Mouse (Mus musculus) limb, embryonic 10.5 days (tissue): ENCODE data around the gene Ldah. TPM values are rescaled to one million over a fixed set of nuclear protein-coding genes. Genes with fewer than 3 reads are reported as not detected.
A peak's percentile ranks its signal among the peaks of the same experiment; 100 is the strongest.

Source experiments
- DNase-seq: peaks from one replicate; pipeline ENCODE4 v3.0.0-alpha.2; 2017; ENCODE audit warnings: low spot score
- H3K27ac ChIP-seq: fragments of 300-500 bp; sonication (generic); 2 replicates; pipeline ENCODE4 v1.5.1; 2016; ENCODE audit warnings: mild to moderate bottlenecking
- H3K27me3 ChIP-seq: fragments of 300-500 bp; sonication (generic); 2 replicates; pipeline ENCODE4 v1.6.1; 2016; ENCODE audit warnings: low read depth, mild to moderate bottlenecking; ENCODE audit not compliant: poor library complexity, severe bottlenecking
- H3K36me3 ChIP-seq: fragments of 300-500 bp; sonication (generic); 2 replicates; pipeline ENCODE4 v1.6.1; 2016; ENCODE audit warnings: mild to moderate bottlenecking, moderate library complexity
- H3K4me1 ChIP-seq: fragments of 300-500 bp; sonication (generic); 2 replicates; pipeline ENCODE4 v1.6.1; 2016
- H3K4me3 ChIP-seq: fragments of 300-500 bp; sonication (generic); 2 replicates; pipeline ENCODE4 v1.5.1; 2016; ENCODE audit warnings: mild to moderate bottlenecking, moderate library complexity
- H3K9me3 ChIP-seq: fragments of 300-500 bp; sonication (generic); replicated peaks from 2 replicates; pipeline ENCODE4 v1.6.1; 2016; ENCODE audit warnings: mild to moderate bottlenecking
- WGBS: fragments of 180-500 bp; shearing (Covaris S2); methylation state at CpG from one replicate; pipeline ENCODE4 v1.1.7; 2016; 5-methylcytosine and 5-hydroxymethylcytosine counted together
- polyA plus RNA-seq: library from polyadenylated mRNA; unstranded; fragments of >200 nt; fragmentation: Nextera tagmentation; extraction: Ambion mirVana; gene quantifications from 2 replicates; pipeline ENCODE4 v1.2.1, GENCODE M21; 2016

Ldah gene
- polyA plus RNA-seq, 1 experiment from 2014 or later: 64.3 TPM

DNA sequence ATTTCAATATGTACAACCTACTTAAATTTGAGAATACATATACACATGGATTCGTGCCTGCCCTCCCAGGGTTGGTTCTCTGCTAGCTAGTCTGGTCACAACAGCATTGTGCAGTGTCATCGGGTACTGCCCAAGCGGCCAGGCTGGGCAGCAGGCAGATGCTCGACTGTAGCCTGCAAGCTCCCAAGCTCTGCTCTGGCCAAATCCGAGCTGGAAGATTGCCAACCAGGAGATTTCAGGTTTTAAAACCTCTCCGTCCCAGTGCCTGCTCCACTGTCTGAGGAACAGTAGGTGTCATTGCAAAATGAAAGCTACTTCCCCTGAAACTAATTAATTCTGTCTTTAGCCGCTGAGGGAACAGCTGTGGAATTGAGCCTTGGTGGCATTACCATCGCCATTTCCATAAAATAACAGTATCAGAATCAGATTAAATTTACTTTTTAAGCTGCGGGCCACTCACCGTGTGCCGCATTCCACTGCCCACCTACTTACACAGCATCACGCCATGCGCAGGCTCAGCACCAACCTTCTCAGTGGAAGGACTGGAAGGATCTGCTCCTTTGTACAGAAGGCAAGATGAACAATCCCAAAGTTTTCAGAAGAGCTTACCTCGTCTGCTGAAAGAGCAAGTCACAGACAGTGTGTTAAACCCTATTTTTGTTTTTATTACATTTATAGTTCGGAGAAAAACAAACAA is 83.4 kb downstream of the Ldah start:
- DNase-seq: peak; percentile 30

DNA sequence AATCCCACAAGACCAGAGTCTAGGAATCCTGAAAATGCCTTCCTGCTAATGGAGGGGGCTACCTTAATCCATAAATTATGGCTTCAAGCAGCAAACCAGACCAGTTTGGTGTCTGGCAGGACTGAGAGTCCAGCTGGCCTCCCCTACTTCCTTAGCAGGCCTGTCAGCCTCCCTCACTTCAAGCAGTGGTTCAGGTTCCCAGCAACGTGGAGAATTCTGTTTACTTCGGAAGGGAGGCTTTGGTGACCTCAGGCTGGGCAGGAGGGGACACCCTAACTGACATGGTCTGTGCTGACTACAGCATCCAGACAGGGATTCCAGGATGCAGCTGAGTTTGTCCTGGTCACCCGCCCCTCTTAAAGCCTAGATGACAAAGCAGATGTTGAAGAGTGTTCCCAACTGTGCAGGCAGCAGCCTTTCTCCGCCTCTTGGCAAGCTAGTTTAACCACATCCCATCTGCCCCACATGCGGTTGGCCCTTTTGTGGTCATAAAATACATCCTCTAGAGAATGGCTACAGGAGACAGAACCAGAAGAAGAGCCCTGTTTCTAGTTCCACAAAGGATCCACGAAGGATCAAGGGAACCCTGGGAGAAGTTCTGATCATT is 87.5 kb downstream of the Ldah start:
- Histone ChIP-seq H3K36me3 (no peaks in the 10 kb centered on the region), H3K4me1 (peaks cover 28% of the 10 kb centered on the region), H3K4me3 (no peak overlapping the region), H3K9me3 (no peaks in the 10 kb centered on the region), H3K27ac (no peak overlapping the region), H3K27me3 (peaks cover 76% of the 10 kb centered on the region)
- DNase-seq: peak; percentile 31
- WGBS: 59% methylated on average over 6 of the region's 6 CpGs

More for the DNA sequence above, 83.4 kb downstream of the Ldah start:
- Histone ChIP-seq H3K9me3 (no peaks in the 10 kb centered on the region; the same call in 1 of the 2 replicates), H3K27me3 (peaks cover 35% of the 10 kb centered on the region), H3K27ac (no peak overlapping the region), H3K36me3 (peaks cover 6% of the 10 kb centered on the region; the same call in 1 of the 2 replicates), H3K4me1 (peaks cover 7% of the 10 kb centered on the region; the same call in 1 of the 2 replicates), H3K4me3 (no peak overlapping the region)
- WGBS: 78% methylated on average over 15 of the region's 15 CpGs

DNA sequence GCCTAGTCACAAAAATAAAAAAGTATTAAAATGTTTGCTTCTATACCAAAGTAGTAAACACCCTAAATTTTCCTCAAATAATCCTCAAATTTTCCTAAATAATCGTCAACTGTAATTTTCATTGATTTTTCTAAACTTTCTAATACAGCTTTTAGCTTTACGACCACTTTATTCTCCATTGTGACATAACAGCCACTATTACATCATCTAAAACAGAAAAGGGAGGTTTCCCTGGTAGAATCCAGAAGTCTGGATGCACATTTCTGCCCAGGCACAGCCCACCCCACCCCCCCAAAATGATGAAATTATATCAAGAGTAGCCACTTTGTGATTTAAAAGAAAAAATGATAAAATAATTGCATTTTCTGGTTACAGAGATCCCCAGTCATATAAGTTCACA is 88.2 kb downstream of the Ldah start:
- DNase-seq: no peak
- no peak overlapping the region for H3K27ac ChIP-seq
- peaks cover 83% of the 10 kb centered on the region for H3K27me3 ChIP-seq
- H3K36me3 ChIP-seq: no peaks in the 10 kb centered on the region
- 90% methylated on average over 2 of the region's 2 CpGs for WGBS
- H3K4me1 ChIP-seq: peaks cover 34% of the 10 kb centered on the region
- no peaks in the 10 kb centered on the region for H3K9me3 ChIP-seq
- H3K4me3 ChIP-seq: no peak overlapping the region

DNA sequence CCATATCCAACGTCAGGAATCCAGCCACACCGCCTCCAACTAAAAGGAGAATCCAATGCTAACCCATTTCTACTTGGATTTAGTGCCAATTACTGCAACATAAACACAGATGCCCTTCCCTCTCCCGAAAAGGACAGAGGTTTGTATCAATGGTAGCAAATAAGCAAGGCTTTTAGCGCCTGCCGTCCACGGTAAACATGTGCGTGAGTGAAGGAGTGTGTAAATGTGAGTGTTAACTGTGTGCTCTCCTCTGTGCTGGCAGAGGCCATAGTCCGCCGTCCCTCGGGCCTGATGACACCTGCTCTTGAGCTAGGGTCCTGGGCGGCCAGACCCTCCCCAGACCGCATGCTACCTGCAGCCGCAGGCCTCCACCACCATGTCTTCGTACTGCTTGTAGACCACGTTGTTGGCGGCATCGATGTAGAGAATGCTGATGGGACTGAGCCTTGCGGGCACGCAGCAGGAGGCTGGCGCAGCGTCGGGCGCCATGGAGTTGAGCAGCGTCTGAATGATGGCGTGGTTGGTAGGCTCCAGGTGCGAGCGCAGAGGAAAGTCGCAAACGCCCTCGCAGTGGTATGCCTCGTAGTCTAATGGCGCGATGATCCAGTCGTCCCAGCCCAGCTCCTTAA is 89.8 kb downstream of the Ldah start:
- H3K4me3 ChIP-seq: peak overlapping the region; percentile 51
- H3K36me3 ChIP-seq: no peaks in the 10 kb centered on the region
- peaks cover 99% of the 10 kb centered on the region for H3K27me3 ChIP-seq
- peak; percentile 60 for DNase-seq
- H3K27ac ChIP-seq: peak overlapping the region; percentile 53
- 6% methylated on average over 34 of the region's 34 CpGs for WGBS
- H3K9me3 ChIP-seq: no peaks in the 10 kb centered on the region
- H3K4me1 ChIP-seq: peaks cover 47% of the 10 kb centered on the region

DNA sequence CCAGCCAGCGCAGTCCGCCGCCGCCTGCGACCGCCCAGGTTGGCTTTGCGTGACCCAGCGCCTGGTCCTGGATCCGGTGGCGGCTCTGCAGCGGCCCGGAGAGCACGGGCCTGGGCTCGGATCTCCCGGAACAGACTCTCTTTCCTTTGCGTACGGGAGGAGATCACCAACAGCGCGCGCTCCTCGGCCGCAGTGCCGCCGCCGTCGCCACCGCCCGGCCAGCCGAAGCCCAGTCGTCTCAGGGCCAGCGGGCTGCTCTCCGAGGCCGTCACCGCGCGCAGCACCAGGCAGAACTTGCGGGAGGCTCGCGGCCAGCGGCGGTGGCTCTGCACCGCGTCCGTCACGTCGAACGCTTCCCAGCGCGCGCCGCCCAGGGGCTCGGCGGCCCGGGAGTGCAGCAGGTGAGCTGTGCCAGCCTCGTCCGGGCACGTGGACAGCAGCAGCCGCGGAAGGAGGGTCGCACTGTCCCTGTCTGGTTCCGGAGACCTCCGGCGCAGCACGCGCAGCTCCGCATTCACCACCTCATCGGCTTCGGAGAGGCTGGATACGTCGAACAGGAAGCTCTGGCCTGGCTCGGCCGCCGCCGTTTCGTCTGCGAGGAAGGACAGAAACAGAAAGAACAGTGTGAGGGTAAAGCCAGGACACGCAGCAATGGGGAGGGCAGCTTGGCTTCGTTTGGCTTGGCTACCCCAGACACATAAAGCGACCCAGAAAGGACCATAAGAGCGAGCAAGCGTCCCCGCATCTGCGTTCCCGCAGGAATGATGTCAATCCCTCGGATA is 90.6 kb downstream of the Ldah start:
- Histone ChIP-seq H3K27ac (peak overlapping the region; percentile 53), H3K4me1 (peaks cover 47% of the 10 kb centered on the region), H3K27me3 (peaks cover 100% of the 10 kb centered on the region), H3K9me3 (no peaks in the 10 kb centered on the region), H3K36me3 (no peaks in the 10 kb centered on the region), H3K4me3 (peak overlapping the region; percentile 51)
- 1% methylated on average over 85 of the region's 85 CpGs for WGBS
- DNase-seq: peak; percentile 68

DNA sequence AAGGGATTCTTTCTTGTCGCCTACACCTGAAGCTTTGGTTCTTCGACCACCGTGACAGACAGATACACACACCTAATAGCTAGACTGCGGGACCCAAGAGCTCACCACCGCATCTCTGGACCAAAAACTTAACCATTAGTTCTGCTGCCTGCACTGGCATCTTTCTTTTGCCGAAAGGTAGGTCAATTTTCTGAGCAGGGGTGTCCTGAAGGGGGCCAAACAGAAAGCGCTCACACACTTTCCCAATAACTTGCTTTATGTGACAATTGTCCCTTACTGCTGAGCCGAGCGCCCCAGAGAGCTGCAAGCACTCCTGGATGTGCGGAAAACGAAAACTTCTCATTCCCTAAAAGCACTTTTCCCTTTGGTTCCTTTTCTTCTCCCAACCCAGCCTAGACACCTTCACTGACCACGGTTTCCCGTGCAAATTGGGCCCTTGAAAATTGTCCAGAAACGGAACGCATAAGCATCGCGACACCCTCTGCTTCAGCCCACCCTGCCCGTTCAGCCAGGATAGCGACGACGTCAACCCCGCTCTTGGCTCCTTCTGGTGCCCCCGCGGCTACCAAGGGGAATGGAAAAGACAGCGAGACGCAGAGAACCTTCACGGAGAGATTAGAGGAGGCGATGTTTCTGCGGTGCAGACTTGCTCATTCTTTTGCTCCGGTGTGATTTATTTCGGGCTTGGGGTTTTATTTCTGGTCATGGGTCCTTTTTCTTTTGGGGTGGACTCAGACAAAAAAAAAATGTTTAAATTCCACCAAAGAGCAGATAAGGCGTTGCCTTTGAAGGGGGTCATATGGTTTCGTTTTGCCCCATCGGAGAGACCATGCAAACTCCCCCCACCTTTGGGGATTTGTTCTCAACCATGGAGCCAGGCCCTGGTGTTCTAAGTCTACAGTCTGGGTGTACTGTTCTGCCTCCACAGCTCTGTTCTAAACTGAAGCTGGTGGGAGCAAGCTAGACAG is 91.5 kb downstream of the Ldah start:
- Histone ChIP-seq H3K27ac (no peak overlapping the region), H3K27me3 (peaks cover 100% of the 10 kb centered on the region), H3K36me3 (no peaks in the 10 kb centered on the region), H3K4me1 (peaks cover 47% of the 10 kb centered on the region), H3K9me3 (no peaks in the 10 kb centered on the region), H3K4me3 (peak overlapping the region; percentile 26; the same call in 1 of the 2 replicates)
- DNase-seq: peak; percentile 58
- 6% methylated on average over 34 of the region's 34 CpGs for WGBS

DNA sequence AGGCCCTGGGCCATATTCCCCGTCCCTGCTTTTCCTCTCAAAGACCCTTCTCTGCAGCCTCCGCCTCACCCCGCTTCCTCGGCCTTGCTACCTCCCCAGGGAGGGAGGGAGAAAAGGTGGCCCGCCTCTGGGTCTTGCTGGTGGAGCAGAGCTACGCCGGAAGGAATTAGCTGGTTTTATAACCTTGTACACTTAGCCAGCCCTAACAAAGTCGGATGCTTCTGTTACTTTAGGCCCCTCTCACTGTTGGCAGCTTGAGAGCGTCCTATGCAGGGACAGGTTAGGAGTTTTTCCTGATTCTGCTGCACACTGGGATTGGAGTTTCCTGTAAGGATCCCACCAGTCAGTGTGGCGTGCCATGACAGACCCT is 92.2 kb downstream of the Ldah start:
- peak; percentile 67 for DNase-seq
- no peaks in the 10 kb centered on the region for H3K9me3 ChIP-seq
- H3K4me1 ChIP-seq: peaks cover 47% of the 10 kb centered on the region
- H3K27ac ChIP-seq: no peak overlapping the region
- no peaks in the 10 kb centered on the region for H3K36me3 ChIP-seq
- peak overlapping the region; percentile 26; the same call in 1 of the 2 replicates for H3K4me3 ChIP-seq
- H3K27me3 ChIP-seq: peaks cover 100% of the 10 kb centered on the region
- WGBS: 11% methylated on average over 10 of the region's 10 CpGs

DNA sequence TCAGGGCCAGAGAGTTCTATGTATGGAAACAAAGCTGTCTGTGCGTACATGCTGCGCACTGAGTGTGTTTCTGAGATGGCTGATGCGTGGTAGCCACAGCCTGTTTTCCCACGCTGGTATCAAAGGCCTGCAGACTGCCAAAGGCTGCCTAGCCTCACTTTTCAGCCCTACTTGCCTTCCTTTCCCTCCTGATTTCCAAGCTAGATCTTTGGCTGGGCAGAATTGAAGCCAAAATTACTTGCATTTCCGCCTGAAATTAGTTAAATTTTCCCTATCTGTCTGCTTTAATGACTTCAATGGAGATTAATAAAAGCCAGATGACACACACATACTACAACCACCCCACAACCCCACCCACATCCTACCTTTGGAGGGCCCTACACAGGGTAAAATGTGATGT is 92.6 kb downstream of the Ldah start:
- no peak for DNase-seq
- H3K4me3 ChIP-seq: no peak overlapping the region
- H3K36me3 ChIP-seq: no peaks in the 10 kb centered on the region
- H3K4me1 ChIP-seq: peaks cover 44% of the 10 kb centered on the region
- H3K27me3 ChIP-seq: peaks cover 100% of the 10 kb centered on the region
- no peaks in the 10 kb centered on the region for H3K9me3 ChIP-seq
- H3K27ac ChIP-seq: no peak overlapping the region
- WGBS: 24% methylated on average over 5 of the region's 5 CpGs

DNA sequence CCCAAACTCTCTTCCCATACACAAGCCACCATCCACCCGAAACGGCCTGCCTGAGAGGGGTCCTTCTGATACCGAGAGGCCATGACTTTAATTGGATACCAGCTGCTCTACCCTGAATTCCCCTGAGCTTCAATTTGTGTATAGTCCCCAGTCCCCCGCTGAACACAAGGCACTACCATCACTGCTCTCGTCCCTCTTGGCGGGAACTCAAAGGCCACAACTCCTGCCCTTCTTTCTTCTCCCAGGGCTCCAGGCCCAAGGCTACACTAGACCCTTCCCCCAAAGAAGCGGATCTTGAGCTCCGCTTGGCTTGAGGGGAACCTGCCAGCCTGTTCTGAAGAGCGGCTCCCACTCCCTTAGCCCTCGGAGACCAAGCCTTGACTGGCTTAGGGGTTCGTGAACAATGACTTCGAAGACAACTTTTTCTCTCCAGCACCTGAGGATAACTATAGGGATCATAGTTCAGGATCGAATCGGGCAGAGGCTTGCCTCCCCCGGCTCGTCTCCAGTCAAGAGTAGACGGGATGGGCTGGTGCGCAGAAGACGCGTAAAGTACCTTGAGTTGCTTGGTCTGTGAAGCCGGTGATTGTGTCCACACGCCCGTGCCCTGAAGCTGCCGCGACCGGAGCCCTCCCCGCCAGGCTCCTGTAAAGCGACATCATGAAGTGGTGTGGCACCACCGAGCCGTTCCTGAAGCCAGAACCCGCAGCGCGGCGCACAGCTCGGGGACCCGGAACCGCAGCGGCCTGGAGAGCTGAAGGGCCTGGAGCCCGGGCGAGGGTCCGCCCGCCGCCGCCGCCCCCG is 93.3 kb downstream of the Ldah start:
- Histone ChIP-seq H3K4me1 (peaks cover 44% of the 10 kb centered on the region), H3K36me3 (no peaks in the 10 kb centered on the region), H3K4me3 (peak overlapping the region; percentile 54), H3K27ac (peak overlapping the region; percentile 66), H3K9me3 (no peaks in the 10 kb centered on the region), H3K27me3 (peaks cover 100% of the 10 kb centered on the region)
- WGBS: 3% methylated on average over 46 of the region's 46 CpGs
- peak; percentile 70 for DNase-seq

DNA sequence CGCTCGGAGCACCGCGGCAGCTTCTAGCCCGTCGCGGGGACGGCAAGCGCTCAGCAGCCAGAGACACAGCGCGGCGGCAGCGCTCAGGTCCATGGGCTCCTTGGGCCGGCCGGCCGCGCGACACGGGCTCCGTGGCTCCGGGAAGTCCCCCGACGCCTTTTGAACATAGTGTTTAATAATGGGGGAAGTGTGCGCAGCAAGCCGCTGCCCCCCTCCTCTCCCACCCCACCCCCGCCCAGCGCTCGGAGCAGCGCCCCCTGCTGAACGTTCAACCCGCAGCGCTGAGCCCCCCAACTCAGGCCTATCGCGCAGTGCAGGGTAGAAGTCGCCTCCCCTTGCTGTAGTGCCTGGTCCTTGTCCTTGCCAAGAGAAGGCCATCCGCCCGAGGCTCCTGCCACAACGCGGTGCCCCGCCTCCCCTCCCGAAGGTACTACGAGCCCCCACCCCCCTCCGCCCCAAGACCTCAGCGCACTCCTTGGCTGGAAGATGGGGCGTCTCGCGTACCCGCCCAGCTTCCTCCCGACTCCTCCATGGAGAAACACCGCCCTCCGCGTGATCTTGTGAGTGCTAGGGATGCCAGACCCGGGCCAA is 94.0 kb downstream of the Ldah start, which contains the start of gene Gdf7:
Gdf7 (minus strand) TSS at position 114 of the 591 bp plus-strand sequence.
- Histone ChIP-seq H3K36me3 (no peaks in the 10 kb centered on the region), H3K9me3 (no peaks in the 10 kb centered on the region), H3K27ac (peak within 1 kb of the TSS; percentile 66), H3K27me3 (peaks cover 96% of the 10 kb centered on the region), H3K4me1 (peaks cover 47% of the 10 kb centered on the region), H3K4me3 (peak within 1 kb of the TSS; percentile 54)
- no peak for DNase-seq
- under 1% methylated on average over 41 of the region's 53 CpGs for WGBS

DNA sequence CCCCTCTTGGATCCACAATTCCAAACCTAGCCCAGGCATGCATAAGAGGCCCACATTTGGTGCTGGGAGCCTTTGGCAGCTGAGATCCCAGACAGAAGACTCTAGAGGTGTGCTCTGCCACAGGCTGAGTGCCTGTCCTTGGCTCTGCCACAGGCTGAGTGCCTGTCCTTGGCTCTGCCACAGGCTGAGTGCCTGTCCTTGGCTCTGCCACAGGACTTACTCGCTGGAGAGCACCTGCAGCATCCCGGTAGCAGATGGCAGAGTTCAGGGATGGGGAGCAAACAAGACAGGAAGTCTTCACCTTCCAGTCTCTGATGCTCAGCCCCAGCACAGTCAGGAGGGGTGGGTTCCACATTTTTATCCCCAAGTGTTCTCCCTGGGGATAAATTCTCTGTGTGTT is 97.4 kb downstream of the Ldah start:
- Histone ChIP-seq H3K27me3 (peaks cover 74% of the 10 kb centered on the region), H3K4me1 (peaks cover 28% of the 10 kb centered on the region), H3K27ac (no peak overlapping the region), H3K9me3 (no peaks in the 10 kb centered on the region), H3K36me3 (no peaks in the 10 kb centered on the region), H3K4me3 (no peak overlapping the region)
- no peak for DNase-seq
- 52% methylated on average over 2 of the region's 2 CpGs for WGBS
